Mouse (Mus musculus) kidney, embryonic 14.5 days (tissue): ENCODE results near the gene Setdb2. TPM values are rescaled to one million over a fixed set of nuclear protein-coding genes. Genes with fewer than 3 reads are reported as not detected.
"Not testable (repeated sequence)": the region's sequence is repeated elsewhere in the genome, so short reads cannot be mapped to it uniquely, and the experiment has no call there.

Experiments
- ATAC-seq: fragments of 200-750 bp; cut with Nextera tagmentation; 2 replicates; pipeline ENCODE4 v1.8.0; 2017; ENCODE audit warnings: moderate number of reproducible peaks, mild to moderate bottlenecking, moderate TSS enrichment, moderate library complexity; ENCODE audit not compliant: low FRiP score, low TSS enrichment
- H3K27ac ChIP-seq: fragments of 300-500 bp; sonication (generic); 2 replicates; pipeline ENCODE4 v1.5.1; 2014; ENCODE audit warnings: low read depth, mild to moderate bottlenecking, low read length, moderate library complexity, mixed read lengths
- H3K27me3 ChIP-seq: fragments of 300-500 bp; sonication (generic); 2 replicates; pipeline ENCODE4 v1.6.1; 2014; ENCODE audit warnings: mild to moderate bottlenecking, low read length; ENCODE audit not compliant: control insufficient read depth, insufficient read depth
- H3K36me3 ChIP-seq: fragments of 300-500 bp; sonication (generic); 2 replicates; pipeline ENCODE4 v1.6.1; 2014; ENCODE audit warnings: low read length, mixed read lengths; ENCODE audit not compliant: control insufficient read depth, insufficient read depth
- H3K4me1 ChIP-seq: fragments of 300-500 bp; sonication (generic); 2 replicates; pipeline ENCODE4 v1.6.1; 2014; ENCODE audit warnings: low read length, mixed read lengths; ENCODE audit not compliant: control insufficient read depth, insufficient read depth
- H3K4me2 ChIP-seq: fragments of 300-500 bp; sonication (generic); replicated peaks from 2 replicates; pipeline ENCODE4 v1.6.1; 2014; ENCODE audit warnings: low read depth, mild to moderate bottlenecking, low read length
- H3K4me3 ChIP-seq: fragments of 300-500 bp; sonication (generic); 2 replicates; pipeline ENCODE4 v1.5.1; 2014; ENCODE audit warnings: mild to moderate bottlenecking, low read length
- H3K9ac ChIP-seq: fragments of 300-500 bp; sonication (generic); 2 replicates; pipeline ENCODE4 v1.6.1; 2014; ENCODE audit warnings: low read depth, mild to moderate bottlenecking, low read length, moderate library complexity
- H3K9me3 ChIP-seq: fragments of 300-500 bp; sonication (generic); 2 replicates; pipeline ENCODE4 v1.6.1; 2016; ENCODE audit warnings: low read length; ENCODE audit not compliant: control insufficient read depth
- WGBS: fragments of 180-500 bp; shearing (Covaris S2); extraction: QIAGEN DNeasy Blood & Tissue Kit; methylation state at CpG from one replicate; pipeline ENCODE4 v1.1.7; 2014; 5-methylcytosine and 5-hydroxymethylcytosine counted together
- polyA plus RNA-seq: library from polyadenylated mRNA; unstranded; fragments of >200 nt; fragmentation: Nextera tagmentation; extraction: Ambion mirVana; gene quantifications from 2 replicates; pipeline ENCODE4 v1.2.1, GENCODE M21; 2014

Gene Setdb2
- polyA plus RNA-seq, 1 experiment from 2014 or later, result 13.5 TPM

- H3K27ac ChIP-seq, result no peak overlapping the region
- no peak overlapping the region for H3K4me3 ChIP-seq
- ATAC-seq, result no peak
- H3K27me3 ChIP-seq, result no peaks in the 10 kb centered on the region
- no peaks in the 10 kb centered on the region for H3K9me3 ChIP-seq
- H3K4me1 ChIP-seq, result no peaks in the 10 kb centered on the region
- 0 out of 2 replicates have a peak, but pooled peaks cover 3% of the 10 kb centered on the region for H3K36me3 ChIP-seq
- H3K9ac ChIP-seq, result no peak overlapping the region
- WGBS, result 82% methylated on average over 2 of the region's 2 CpGs
- H3K4me2 ChIP-seq, result no peak overlapping the region
Measured at GRCm38 (mm10) chr14:59396999-59397398, 43.7 kb downstream of the Setdb2 start.

GRCm38 (mm10) chr14:59395281-59395680 lies 45.4 kb downstream of the Setdb2 start, which contains the start of gene Phf11c:
TSS of gene Phf11c (minus strand) at chr14:59395381.
- Histone ChIP-seq H3K27ac (no peak within 1 kb of the TSS), H3K4me1 (no peaks in the 10 kb centered on the region), H3K9me3 (no peaks in the 10 kb centered on the region), H3K4me2 (no peak within 1 kb of the TSS), H3K36me3 (no peaks in the 10 kb centered on the region), H3K4me3 (no peak within 1 kb of the TSS), H3K27me3 (no peaks in the 10 kb centered on the region), H3K9ac (no peak within 1 kb of the TSS)
- ATAC-seq, result no peak
- 90% methylated on average over 3 of the region's 3 CpGs for WGBS

GRCm38 (mm10) chr14:59390181-59390580 lies 50.5 kb downstream of the Setdb2 start:
- 57% methylated on average over 4 of the region's 4 CpGs for WGBS

GRCm38 (mm10) chr14:59389532-59389931 lies 51.2 kb downstream of the Setdb2 start:
- Histone ChIP-seq H3K27ac (no peak overlapping the region), H3K4me3 (no peak overlapping the region), H3K4me2 (no peak overlapping the region), H3K9me3 (no peaks in the 10 kb centered on the region), H3K9ac (no peak overlapping the region), H3K4me1 (no peaks in the 10 kb centered on the region), H3K27me3 (no peaks in the 10 kb centered on the region), H3K36me3 (no peaks in the 10 kb centered on the region)
- ATAC-seq, result no peak
- 67% methylated on average over 1 of the region's 1 CpGs for WGBS

More at GRCm38 (mm10) chr14:59390181-59390580, 50.5 kb downstream of the Setdb2 start:
- not testable (repeated sequence) for H3K27ac ChIP-seq, H3K9ac ChIP-seq, H3K27me3 ChIP-seq, H3K9me3 ChIP-seq, H3K4me2 ChIP-seq, H3K36me3 ChIP-seq, ATAC-seq, H3K4me3 ChIP-seq, H3K4me1 ChIP-seq

GRCm38 (mm10) chr14:59370348-59371068 lies 70.2 kb downstream of the Setdb2 start:
- H3K27ac ChIP-seq, result no peak overlapping the region
- H3K4me1 ChIP-seq, result no peaks in the 10 kb centered on the region
- WGBS, result 91% methylated on average over 25 of the region's 25 CpGs
- H3K9ac ChIP-seq, result no peak overlapping the region
- H3K4me3 ChIP-seq, result no peak overlapping the region
- no peak for ATAC-seq
- H3K27me3 ChIP-seq, result no peaks in the 10 kb centered on the region
- no peak overlapping the region for H3K4me2 ChIP-seq
- H3K9me3 ChIP-seq, result 0 out of 2 replicates have a peak, but pooled peaks cover 2% of the 10 kb centered on the region
- H3K36me3 ChIP-seq, result no peaks in the 10 kb centered on the region

- H3K4me1 ChIP-seq, result no peaks in the 10 kb centered on the region
- no peaks in the 10 kb centered on the region for H3K36me3 ChIP-seq
- 82% methylated on average over 8 of the region's 8 CpGs for WGBS
- H3K4me2 ChIP-seq, result no peak overlapping the region
- 0 out of 2 replicates have a peak, but pooled peaks cover 2% of the 10 kb centered on the region for H3K9me3 ChIP-seq
- no peak for ATAC-seq
- no peak overlapping the region for H3K4me3 ChIP-seq
- no peak overlapping the region for H3K27ac ChIP-seq
- H3K27me3 ChIP-seq, result no peaks in the 10 kb centered on the region
- H3K9ac ChIP-seq, result no peak overlapping the region
Measured at GRCm38 (mm10) chr14:59366386-59367105, 74.1 kb downstream of the Setdb2 start.

- Histone ChIP-seq H3K9me3 (no peaks in the 10 kb centered on the region), H3K27ac (no peak within 1 kb of the TSS), H3K4me1 (no peaks in the 10 kb centered on the region), H3K4me3 (no peak within 1 kb of the TSS), H3K36me3 (no peaks in the 10 kb centered on the region), H3K4me2 (no peak within 1 kb of the TSS), H3K9ac (no peak within 1 kb of the TSS), H3K27me3 (no peaks in the 10 kb centered on the region)
- no peak for ATAC-seq
- 80% methylated on average over 6 of the region's 6 CpGs for WGBS
Measured at GRCm38 (mm10) chr14:59365244-59365644, 75.4 kb downstream of the Setdb2 start, which contains the start of gene Phf11d. TSS of gene Phf11d (minus strand) at chr14:59365470.
